Mouse (Mus musculus): ENCODE data around the gene Acot10. TPM values are rescaled to one million over a fixed set of nuclear protein-coding genes. Genes with fewer than 3 reads are reported as not detected.
"Not testable (repeated sequence)": the region's sequence is repeated elsewhere in the genome, so short reads cannot be mapped to it uniquely, and the experiment has no call there.

The Acot10 gene
- total RNA-seq (2014; rRNA removed) (not detected in 2 replicates), polyA plus RNA-seq (2015; fragmentation: Nextera tagmentation; extraction: Ambion mirVana) (0.16 and 0.29 TPM in 2 replicates)

GRCm38 (mm10) chr15:20666650-20667049, at the start of gene Acot10:
TSS of gene Acot10 (minus strand) at chr15:20666750.
- DNase-seq (ENCODE audit: low spot score) (no peak), ATAC-seq (ENCODE audit: low FRiP score) (no peak)
- no peak for TF ChIP-seq CTCF (IDR thresholded peaks at IDR 0.05)
- whole genome bisulfite sequencing = 92% methylated on average over 10 of the region's 10 CpGs
- Histone ChIP-seq H3K27me3 (ENCODE audit: insufficient read depth, low read length) (no peaks in the 10 kb centered on the region), H3K4me2 (ENCODE audit: low read depth, low read length, poor library complexity, severe bottlenecking) (no peak within 1 kb of the TSS), H3K4me3 (ENCODE audit: low read depth, low read length) (no peak within 1 kb of the TSS), H3K9ac (replicated peaks; ENCODE audit: low read length, poor library complexity, severe bottlenecking) (no peak within 1 kb of the TSS), H3K27ac (ENCODE audit: low read depth, low read length) (no peak within 1 kb of the TSS), H3K36me3 (ENCODE audit: insufficient read depth, low read length) (no peaks in the 10 kb centered on the region), H3K4me1 (ENCODE audit: insufficient read depth, low read length) (no peaks in the 10 kb centered on the region), H3K9me3 (ENCODE audit: low read length) (no peaks in the 10 kb centered on the region)

- Histone ChIP-seq H3K27ac (ENCODE audit: low read depth, low read length) (no peak overlapping the region), H3K36me3 (ENCODE audit: insufficient read depth, low read length) (no peaks in the 10 kb centered on the region), H3K27me3 (ENCODE audit: insufficient read depth, low read length) (no peaks in the 10 kb centered on the region), H3K9me3 (ENCODE audit: low read length) (no peaks in the 10 kb centered on the region), H3K4me1 (ENCODE audit: insufficient read depth, low read length) (no peaks in the 10 kb centered on the region), H3K4me3 (ENCODE audit: low read depth, low read length) (no peak overlapping the region), H3K4me2 (ENCODE audit: low read depth, low read length, poor library complexity, severe bottlenecking) (no peak overlapping the region), H3K9ac (replicated peaks; ENCODE audit: low read length, poor library complexity, severe bottlenecking) (no peak overlapping the region)
- DNase-seq (ENCODE audit: low spot score) = no peak
- no peak for ATAC-seq (ENCODE audit: low FRiP score)
- TF ChIP-seq CTCF (IDR thresholded peaks at IDR 0.05) = no peak
- WGBS = 56% methylated on average over 4 of the region's 4 CpGs
These were observed 45.3 kb upstream of the Acot10 start for GRCm38 (mm10) chr15:20711859-20712258.

- no peaks in the 10 kb centered on the region for H3K4me1 ChIP-seq (ENCODE audit: insufficient read depth, low read length)
- H3K27me3 ChIP-seq (ENCODE audit: insufficient read depth, low read length) = no peaks in the 10 kb centered on the region
- WGBS = 79% methylated on average over 5 of the region's 5 CpGs
- TF ChIP-seq CTCF (IDR thresholded peaks at IDR 0.05) = no peak
- H3K4me3 ChIP-seq (ENCODE audit: low read depth, low read length) = no peak overlapping the region
- ATAC-seq (ENCODE audit: low FRiP score) = no peak
- DNase-seq (ENCODE audit: low spot score) = no peak
- H3K9ac ChIP-seq (replicated peaks; ENCODE audit: low read length, poor library complexity, severe bottlenecking) = no peak overlapping the region
- no peaks in the 10 kb centered on the region for H3K36me3 ChIP-seq (ENCODE audit: insufficient read depth, low read length)
- H3K4me2 ChIP-seq (ENCODE audit: low read depth, low read length, poor library complexity, severe bottlenecking) = no peak overlapping the region
- H3K27ac ChIP-seq (ENCODE audit: low read depth, low read length) = no peak overlapping the region
- no peaks in the 10 kb centered on the region for H3K9me3 ChIP-seq (ENCODE audit: low read length)
These were observed 29.7 kb upstream of the Acot10 start for GRCm38 (mm10) chr15:20696229-20696628.

- Histone ChIP-seq H3K4me1 (ENCODE audit: insufficient read depth, low read length) (no peaks in the 10 kb centered on the region), H3K9me3 (ENCODE audit: low read length) (no peaks in the 10 kb centered on the region), H3K27me3 (ENCODE audit: insufficient read depth, low read length) (no peaks in the 10 kb centered on the region), H3K4me2 (ENCODE audit: low read depth, low read length, poor library complexity, severe bottlenecking) (no peak overlapping the region), H3K9ac (replicated peaks; ENCODE audit: low read length, poor library complexity, severe bottlenecking) (no peak overlapping the region), H3K36me3 (ENCODE audit: insufficient read depth, low read length) (no peaks in the 10 kb centered on the region), H3K4me3 (ENCODE audit: low read depth, low read length) (no peak overlapping the region), H3K27ac (ENCODE audit: low read depth, low read length) (no peak overlapping the region)
- ATAC-seq (ENCODE audit: low FRiP score) (no peak), DNase-seq (ENCODE audit: low spot score) (no peak)
- 75% methylated on average over 5 of the region's 5 CpGs for WGBS
- no peak for TF ChIP-seq CTCF (IDR thresholded peaks at IDR 0.05)
These were observed 17.6 kb upstream of the Acot10 start for GRCm38 (mm10) chr15:20684200-20684599.

GRCm38 (mm10) chr15:20682719-20683118, 16.2 kb upstream of the Acot10 start:
- H3K27me3 ChIP-seq (ENCODE audit: insufficient read depth, low read length) = no peaks in the 10 kb centered on the region
- no peak for TF ChIP-seq CTCF (IDR thresholded peaks at IDR 0.05)
- H3K27ac ChIP-seq (ENCODE audit: low read depth, low read length) = no peak overlapping the region
- 44% methylated on average over 2 of the region's 2 CpGs for WGBS
- no peaks in the 10 kb centered on the region for H3K4me1 ChIP-seq (ENCODE audit: insufficient read depth, low read length)
- no peak for DNase-seq (ENCODE audit: low spot score)
- H3K9me3 ChIP-seq (ENCODE audit: low read length) = no peaks in the 10 kb centered on the region
- H3K4me2 ChIP-seq (ENCODE audit: low read depth, low read length, poor library complexity, severe bottlenecking) = no peak overlapping the region
- H3K4me3 ChIP-seq (ENCODE audit: low read depth, low read length) = no peak overlapping the region
- no peak overlapping the region for H3K9ac ChIP-seq (replicated peaks; ENCODE audit: low read length, poor library complexity, severe bottlenecking)
- ATAC-seq (ENCODE audit: low FRiP score) = no peak
- no peaks in the 10 kb centered on the region for H3K36me3 ChIP-seq (ENCODE audit: insufficient read depth, low read length)

- not testable (repeated sequence) for ATAC-seq (ENCODE audit: low FRiP score); H3K4me1 ChIP-seq (ENCODE audit: insufficient read depth, low read length); H3K4me2 ChIP-seq (ENCODE audit: low read depth, low read length, poor library complexity, severe bottlenecking); H3K9me3 ChIP-seq (ENCODE audit: low read length); H3K27ac ChIP-seq (ENCODE audit: low read depth, low read length); H3K4me3 ChIP-seq (ENCODE audit: low read depth, low read length); H3K27me3 ChIP-seq (ENCODE audit: insufficient read depth, low read length); DNase-seq (ENCODE audit: low spot score); H3K9ac ChIP-seq (replicated peaks; ENCODE audit: low read length, poor library complexity, severe bottlenecking); H3K36me3 ChIP-seq (ENCODE audit: insufficient read depth, low read length)
- 65% methylated on average over 2 of the region's 2 CpGs for WGBS
These were observed 3.0 kb upstream of the Acot10 start for GRCm38 (mm10) chr15:20669507-20669906.

All from midbrain, postnatal 0 days (tissue).